Mouse (Mus musculus) hindbrain, embryonic 13.5 days (tissue): ENCODE measurements at regions not wholly inside any gene's neighbourhood (a gene's known extent, or its start where the extent isn't known, plus 50 kb on each side); places are given as distances from the start of the nearest gene placed in this dataset.

Experiments used
- ATAC-seq: fragments of 200-750 bp; cut with Nextera tagmentation; 2 replicates; pipeline ENCODE4 v1.8.0; 2017; ENCODE audit warnings: moderate TSS enrichment; ENCODE audit not compliant: low FRiP score
- H3K27ac ChIP-seq: fragments of 300-500 bp; sonication (generic); 2 replicates; pipeline ENCODE4 v1.5.1; 2015; ENCODE audit warnings: inconsistent platforms, mild to moderate bottlenecking, moderate library complexity
- H3K27me3 ChIP-seq: fragments of 300-500 bp; sonication (generic); 2 replicates; pipeline ENCODE4 v1.6.1; 2015; ENCODE audit warnings: mild to moderate bottlenecking, inconsistent platforms
- H3K36me3 ChIP-seq: fragments of 300-500 bp; sonication (generic); 2 replicates; pipeline ENCODE4 v1.6.1; 2015; ENCODE audit warnings: mild to moderate bottlenecking, inconsistent platforms
- H3K4me1 ChIP-seq: fragments of 300-500 bp; sonication (generic); replicated peaks from 2 replicates; pipeline ENCODE4 v1.6.1; 2015; ENCODE audit warnings: inconsistent platforms
- H3K4me2 ChIP-seq: fragments of 300-500 bp; sonication (generic); 2 replicates; pipeline ENCODE4 v1.6.1; 2015; ENCODE audit warnings: inconsistent platforms, mild to moderate bottlenecking, moderate library complexity
- H3K4me3 ChIP-seq: fragments of 300-500 bp; sonication (generic); 2 replicates; pipeline ENCODE4 v1.5.1; 2015; ENCODE audit warnings: mild to moderate bottlenecking, inconsistent platforms
- H3K9ac ChIP-seq: fragments of 300-500 bp; sonication (generic); 2 replicates; pipeline ENCODE4 v1.6.1; 2015; ENCODE audit warnings: mild to moderate bottlenecking, inconsistent platforms
- H3K9me3 ChIP-seq: fragments of 300-500 bp; sonication (generic); 2 replicates; pipeline ENCODE4 v1.6.1; 2016; ENCODE audit warnings: inconsistent platforms
- whole genome bisulfite sequencing: fragments of 180-500 bp; shearing (Covaris S2); methylation state at CpG from one replicate; pipeline ENCODE4 v1.1.7; 2015; 5-methylcytosine and 5-hydroxymethylcytosine counted together

- Histone ChIP-seq H3K4me3 (no peak overlapping the region), H3K9me3 (no peaks in the 10 kb centered on the region), H3K27ac (no peak overlapping the region), H3K27me3 (peaks cover 6% of the 10 kb centered on the region), H3K4me2 (no peak overlapping the region), H3K4me1 (peaks cover 20% of the 10 kb centered on the region), H3K36me3 (no peaks in the 10 kb centered on the region), H3K9ac (no peak overlapping the region)
- no peak for ATAC-seq
- WGBS = 90% methylated on average over 3 of the region's 3 CpGs
Measured at GRCm38 (mm10) chr10:117431086-117431619, 51.3 kb upstream of the Cpsf6 start.

- no peaks in the 10 kb centered on the region for H3K9me3 ChIP-seq
- H3K27me3 ChIP-seq = no peaks in the 10 kb centered on the region
- no peak overlapping the region for H3K4me2 ChIP-seq
- 88% methylated on average over 5 of the region's 5 CpGs for WGBS
- no peak for ATAC-seq
- H3K9ac ChIP-seq = no peak overlapping the region
- no peaks in the 10 kb centered on the region for H3K36me3 ChIP-seq
- no peak overlapping the region for H3K27ac ChIP-seq
- H3K4me1 ChIP-seq = peaks cover 22% of the 10 kb centered on the region
- no peak overlapping the region for H3K4me3 ChIP-seq
Measured at GRCm38 (mm10) chr10:117430224-117430884, 50.5 kb upstream of the Cpsf6 start.

- Histone ChIP-seq H3K4me3 (no peak overlapping the region), H3K4me1 (peaks cover 17% of the 10 kb centered on the region), H3K9me3 (no peaks in the 10 kb centered on the region), H3K4me2 (no peak overlapping the region), H3K27ac (no peak overlapping the region), H3K27me3 (no peaks in the 10 kb centered on the region), H3K9ac (no peak overlapping the region), H3K36me3 (no peaks in the 10 kb centered on the region)
- ATAC-seq = no peak
- WGBS = 93% methylated on average over 19 of the region's 19 CpGs
Measured at GRCm38 (mm10) chr10:117429459-117430183, 49.8 kb upstream of the Cpsf6 start.
